Mouse (Mus musculus) skeletal muscle tissue, postnatal 0 days (tissue): ENCODE measurements around the gene Larp1. TPM values are rescaled to one million over a fixed set of nuclear protein-coding genes. Genes with fewer than 3 reads are reported as not detected.

Source experiments
- polyA plus RNA-seq: library from polyadenylated mRNA; unstranded; fragments of >200 nt; fragmentation: Nextera tagmentation; extraction: Ambion mirVana; gene quantifications from 2 replicates; pipeline ENCODE4 v1.2.1, GENCODE M21; 2015

Larp1 gene
- 10.5 TPM in 2 replicates for polyA plus RNA-seq

GRCm38 (mm10) chr11:58009051-58009515 is at the start of gene Larp1:
Larp1 (plus strand) TSS chr11:58009064.

GRCm38 (mm10) chr11:58093021-58093528 is 84.2 kb downstream of the Larp1 start, which contains the start of gene Gm12248:
Gm12248 (minus strand) TSS chr11:58093134.

GRCm38 (mm10) chr11:58103697-58104306 is 94.9 kb downstream of the Larp1 start, which contains the start of gene Cnot8:
Cnot8 (plus strand) TSS chr11:58104153.

Other genes with a start within 250 kb of the Larp1 start
- 9.1 and 10.4 TPM in 2 replicates for gene Sap30l, start 207.4 kb upstream of the Larp1 start, polyA plus RNA-seq
- not detected in 2 replicates for gene Hand1, start 176.2 kb upstream of the Larp1 start, polyA plus RNA-seq
- gene Gm12248, start 84.1 kb downstream of the Larp1 start, polyA plus RNA-seq: not detected in 2 replicates
- 60.8 and 63.5 TPM in 2 replicates for gene Cnot8, start 95.1 kb downstream of the Larp1 start, polyA plus RNA-seq
- 5.8 and 6.5 TPM in 2 replicates for gene Gemin5, start 159.5 kb downstream of the Larp1 start, polyA plus RNA-seq
- gene Mrpl22, start 162.6 kb downstream of the Larp1 start, polyA plus RNA-seq: 120 and 134 TPM in 2 replicates
- 23.1 and 27.3 TPM in 2 replicates for gene Igtp, start 190.5 kb downstream of the Larp1 start, polyA plus RNA-seq
- gene Irgm2, start 190.6 kb downstream of the Larp1 start, polyA plus RNA-seq: 13.6 and 14.4 TPM in 2 replicates